Mouse (Mus musculus): ENCODE results near the gene Pex7. TPM values are rescaled to one million over a fixed set of nuclear protein-coding genes. Genes with fewer than 3 reads are reported as not detected.

Gene Pex7
- polyA plus RNA-seq, 1 experiment: 19.1 TPM

DNA sequence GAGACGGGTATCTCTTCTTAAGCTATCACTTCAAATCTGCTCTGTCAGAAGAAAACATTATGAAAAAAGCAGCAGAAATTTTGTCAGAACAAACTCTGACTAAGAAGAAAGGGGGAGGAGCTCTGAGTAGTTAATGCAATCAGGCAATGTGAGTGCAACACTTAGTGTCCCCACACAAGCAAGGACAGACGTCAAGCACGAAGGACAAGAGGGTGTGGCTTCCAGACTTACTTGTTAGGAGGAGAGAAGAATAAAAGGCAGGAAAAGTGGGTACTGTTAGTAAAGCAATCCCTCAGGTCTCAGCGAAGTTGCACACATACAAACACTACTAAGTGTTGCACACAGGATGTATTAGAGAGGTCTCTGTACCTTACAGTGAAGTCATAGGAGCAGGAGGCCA is 23.1 kb downstream of the Pex7 start:
- H3K4me1 ChIP-seq (ENCODE audit: control insufficient read depth, insufficient read depth, low read length): 0 out of 2 replicates have a peak, but pooled peaks cover 1% of the 10 kb centered on the region

DNA sequence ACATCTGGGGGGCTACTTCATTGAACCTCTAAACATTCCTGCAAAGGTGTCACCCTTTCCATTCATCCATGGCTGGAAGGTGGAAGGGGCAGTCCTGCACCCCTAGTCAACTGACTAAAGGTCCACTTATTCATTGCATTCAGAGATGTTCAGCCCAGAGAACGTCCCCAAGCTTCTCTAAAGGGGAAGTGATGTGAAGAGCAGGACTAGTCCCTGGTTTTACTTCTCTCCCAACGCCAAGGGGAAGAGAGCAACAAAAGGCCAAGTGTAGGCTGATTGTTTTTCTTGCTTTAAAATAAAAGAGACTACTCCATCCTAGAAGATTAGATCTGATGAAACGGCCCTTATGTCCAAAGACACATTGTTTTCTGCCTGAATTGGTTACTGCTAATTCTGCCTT is 27.1 kb downstream of the Pex7 start:
- WGBS: 33% methylated on average over 3 of the region's 3 CpGs
- Histone ChIP-seq H3K4me3 (replicated peaks; ENCODE audit: control insufficient read depth, low read depth, low read length) (no peak overlapping the region), H3K27ac (ENCODE audit: control insufficient read depth, insufficient read depth, low read depth, low read length, poor library complexity) (no peak overlapping the region), H3K4me1 (ENCODE audit: control insufficient read depth, insufficient read depth, low read length) (no peaks in the 10 kb centered on the region; the same call in 1 of the 2 replicates)
- TF ChIP-seq CTCF (IDR thresholded peaks at IDR 0.05; ENCODE audit: control insufficient read depth, insufficient read depth, low read length) (no peak), POLR2A (IDR thresholded peaks at IDR 0.05; ENCODE audit: borderline replicate concordance, control insufficient read depth, low read depth, low read length) (no peak)

More for the DNA sequence above, 23.1 kb downstream of the Pex7 start:
- 47% methylated on average over 4 of the region's 4 CpGs for WGBS
- Histone ChIP-seq H3K4me3 (replicated peaks; ENCODE audit: control insufficient read depth, low read depth, low read length) (no peak overlapping the region), H3K27ac (ENCODE audit: control insufficient read depth, insufficient read depth, low read depth, low read length, poor library complexity) (no peak overlapping the region)
- no peak for TF ChIP-seq CTCF (IDR thresholded peaks at IDR 0.05; ENCODE audit: control insufficient read depth, insufficient read depth, low read length)
- TF ChIP-seq POLR2A (IDR thresholded peaks at IDR 0.05; ENCODE audit: borderline replicate concordance, control insufficient read depth, low read depth, low read length): no peak

DNA sequence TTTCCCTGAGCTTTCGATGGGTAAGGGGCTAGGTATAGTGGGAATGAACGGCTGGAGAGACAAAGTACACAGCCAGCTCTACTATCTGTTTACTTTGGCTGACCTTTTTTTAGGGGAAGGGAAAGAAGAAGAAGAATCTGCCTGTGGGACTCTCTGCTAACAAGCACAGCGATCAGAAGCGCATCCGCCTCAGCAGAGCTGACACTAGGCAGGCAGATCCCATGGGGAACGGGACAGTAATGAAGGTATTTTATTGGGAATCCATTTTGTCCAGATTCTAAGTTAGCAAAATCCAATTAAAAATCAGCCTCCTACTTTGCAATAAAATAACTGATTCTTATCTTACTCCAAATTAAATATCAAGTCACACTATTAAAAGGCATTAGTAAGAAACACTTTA is 28.3 kb downstream of the Pex7 start:
- Histone ChIP-seq H3K4me1 (ENCODE audit: control insufficient read depth, insufficient read depth, low read length) (no peaks in the 10 kb centered on the region; the same call in 1 of the 2 replicates), H3K27ac (ENCODE audit: control insufficient read depth, insufficient read depth, low read depth, low read length, poor library complexity) (no peak overlapping the region), H3K4me3 (replicated peaks; ENCODE audit: control insufficient read depth, low read depth, low read length) (no peak overlapping the region)
- no peak for TF ChIP-seq POLR2A (IDR thresholded peaks at IDR 0.05; ENCODE audit: borderline replicate concordance, control insufficient read depth, low read depth, low read length)
- TF ChIP-seq CTCF (IDR thresholded peaks at IDR 0.05; ENCODE audit: control insufficient read depth, insufficient read depth, low read length): no peak
- 90% methylated on average over 6 of the region's 6 CpGs for WGBS

DNA sequence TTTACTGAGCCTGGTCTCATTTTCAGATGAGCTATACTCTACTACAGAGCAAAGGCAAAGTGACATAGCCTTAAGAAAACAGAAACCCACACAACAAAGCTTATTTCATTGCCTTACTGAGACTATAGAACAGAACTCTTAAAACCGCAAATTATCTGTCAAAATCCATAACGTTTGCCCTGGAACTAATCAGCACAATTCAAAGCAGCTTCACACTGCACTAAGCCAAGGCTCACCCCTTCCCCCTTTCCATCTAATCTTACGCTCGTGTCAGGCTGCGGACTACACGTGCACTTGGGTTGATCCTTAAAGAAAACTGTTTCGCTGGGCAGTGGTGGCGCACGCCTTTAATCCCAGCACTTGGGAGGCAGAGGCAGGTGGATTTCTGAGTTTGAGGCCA is 29.8 kb downstream of the Pex7 start:
- no peak overlapping the region for H3K27ac ChIP-seq (ENCODE audit: control insufficient read depth, insufficient read depth, low read depth, low read length, poor library complexity)
- TF ChIP-seq POLR2A (IDR thresholded peaks at IDR 0.05; ENCODE audit: borderline replicate concordance, control insufficient read depth, low read depth, low read length): no peak
- TF ChIP-seq CTCF (IDR thresholded peaks at IDR 0.05; ENCODE audit: control insufficient read depth, insufficient read depth, low read length): no peak
- no peak overlapping the region for H3K4me3 ChIP-seq (replicated peaks; ENCODE audit: control insufficient read depth, low read depth, low read length)
- 79% methylated on average over 9 of the region's 9 CpGs for WGBS
- no peaks in the 10 kb centered on the region; the same call in 1 of the 2 replicates for H3K4me1 ChIP-seq (ENCODE audit: control insufficient read depth, insufficient read depth, low read length)

DNA sequence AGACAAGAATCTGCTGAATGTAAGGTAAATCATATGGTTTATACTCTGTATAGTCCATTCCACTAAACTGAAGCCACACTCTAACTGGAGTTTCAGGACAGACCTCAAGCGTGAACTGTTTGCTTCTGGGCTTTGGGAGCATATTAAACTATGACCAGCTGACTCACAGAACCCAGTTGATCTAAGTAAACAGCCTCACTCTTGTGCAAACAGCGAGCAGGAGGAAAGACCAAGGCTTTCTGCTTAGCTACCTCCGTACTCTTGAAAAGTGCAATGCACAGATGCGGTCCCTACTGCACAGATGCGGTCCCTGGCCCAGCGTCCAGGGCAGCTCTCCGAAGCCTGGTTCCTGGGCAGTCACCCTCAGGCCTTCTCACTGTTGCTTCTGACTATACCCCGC is 30.2 kb downstream of the Pex7 start:
- Histone ChIP-seq H3K4me3 (replicated peaks; ENCODE audit: control insufficient read depth, low read depth, low read length) (no peak overlapping the region), H3K4me1 (ENCODE audit: control insufficient read depth, insufficient read depth, low read length) (no peaks in the 10 kb centered on the region; the same call in 1 of the 2 replicates), H3K27ac (ENCODE audit: control insufficient read depth, insufficient read depth, low read depth, low read length, poor library complexity) (no peak overlapping the region)
- WGBS: 95% methylated on average over 8 of the region's 8 CpGs
- TF ChIP-seq POLR2A (IDR thresholded peaks at IDR 0.05; ENCODE audit: borderline replicate concordance, control insufficient read depth, low read depth, low read length) (no peak), CTCF (IDR thresholded peaks at IDR 0.05; ENCODE audit: control insufficient read depth, insufficient read depth, low read length) (no peak)

DNA sequence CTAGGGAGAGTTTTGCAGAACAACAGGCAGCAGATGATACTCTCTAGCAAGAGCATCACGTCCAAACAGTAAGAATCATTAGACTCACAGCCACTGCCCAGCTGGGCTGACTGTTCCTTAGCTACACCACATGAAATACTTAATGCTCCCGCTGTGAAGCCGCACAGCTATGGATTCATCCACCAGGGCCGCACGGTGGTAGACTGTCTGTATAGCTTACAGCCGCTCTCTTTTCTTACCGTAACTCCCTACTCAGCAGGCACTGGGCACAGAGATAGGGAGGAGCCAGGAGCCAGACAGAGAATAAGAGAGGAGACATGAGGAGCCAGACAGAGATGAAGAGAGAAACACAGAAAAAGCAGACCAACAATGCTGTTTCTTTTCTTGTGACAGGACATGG is 30.8 kb downstream of the Pex7 start:
- 90% methylated on average over 7 of the region's 7 CpGs for WGBS
- no peak overlapping the region for H3K27ac ChIP-seq (ENCODE audit: control insufficient read depth, insufficient read depth, low read depth, low read length, poor library complexity)
- no peak overlapping the region for H3K4me3 ChIP-seq (replicated peaks; ENCODE audit: control insufficient read depth, low read depth, low read length)
- TF ChIP-seq POLR2A (IDR thresholded peaks at IDR 0.05; ENCODE audit: borderline replicate concordance, control insufficient read depth, low read depth, low read length) (no peak), CTCF (IDR thresholded peaks at IDR 0.05; ENCODE audit: control insufficient read depth, insufficient read depth, low read length) (no peak)
- no peaks in the 10 kb centered on the region; the same call in 1 of the 2 replicates for H3K4me1 ChIP-seq (ENCODE audit: control insufficient read depth, insufficient read depth, low read length)

DNA sequence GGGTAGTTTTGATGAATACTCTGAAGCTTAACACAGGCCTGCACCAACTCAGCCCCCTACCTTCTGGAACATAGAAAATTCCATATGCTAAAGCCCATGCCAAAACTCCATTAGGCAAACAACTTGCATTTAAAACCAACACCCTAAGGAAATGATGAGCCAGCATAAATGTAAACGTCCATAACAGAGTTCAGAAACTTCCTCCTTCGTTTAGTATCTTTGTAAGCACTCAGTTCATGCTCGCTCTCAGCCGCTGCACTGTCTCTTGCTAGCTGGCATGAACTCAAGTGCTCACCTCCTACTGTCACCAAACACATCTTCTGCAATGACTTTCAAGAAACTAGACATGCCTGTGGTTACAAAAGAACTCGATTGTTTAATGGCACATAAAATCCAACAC is 32.1 kb downstream of the Pex7 start:
- 19% methylated on average over 5 of the region's 5 CpGs for WGBS
- no peak overlapping the region for H3K4me3 ChIP-seq (replicated peaks; ENCODE audit: control insufficient read depth, low read depth, low read length)
- no peaks in the 10 kb centered on the region; the same call in 1 of the 2 replicates for H3K4me1 ChIP-seq (ENCODE audit: control insufficient read depth, insufficient read depth, low read length)
- TF ChIP-seq POLR2A (IDR thresholded peaks at IDR 0.05; ENCODE audit: borderline replicate concordance, control insufficient read depth, low read depth, low read length) (no peak), CTCF (IDR thresholded peaks at IDR 0.05; ENCODE audit: control insufficient read depth, insufficient read depth, low read length) (no peak)
- H3K27ac ChIP-seq (ENCODE audit: control insufficient read depth, insufficient read depth, low read depth, low read length, poor library complexity): no peak overlapping the region

DNA sequence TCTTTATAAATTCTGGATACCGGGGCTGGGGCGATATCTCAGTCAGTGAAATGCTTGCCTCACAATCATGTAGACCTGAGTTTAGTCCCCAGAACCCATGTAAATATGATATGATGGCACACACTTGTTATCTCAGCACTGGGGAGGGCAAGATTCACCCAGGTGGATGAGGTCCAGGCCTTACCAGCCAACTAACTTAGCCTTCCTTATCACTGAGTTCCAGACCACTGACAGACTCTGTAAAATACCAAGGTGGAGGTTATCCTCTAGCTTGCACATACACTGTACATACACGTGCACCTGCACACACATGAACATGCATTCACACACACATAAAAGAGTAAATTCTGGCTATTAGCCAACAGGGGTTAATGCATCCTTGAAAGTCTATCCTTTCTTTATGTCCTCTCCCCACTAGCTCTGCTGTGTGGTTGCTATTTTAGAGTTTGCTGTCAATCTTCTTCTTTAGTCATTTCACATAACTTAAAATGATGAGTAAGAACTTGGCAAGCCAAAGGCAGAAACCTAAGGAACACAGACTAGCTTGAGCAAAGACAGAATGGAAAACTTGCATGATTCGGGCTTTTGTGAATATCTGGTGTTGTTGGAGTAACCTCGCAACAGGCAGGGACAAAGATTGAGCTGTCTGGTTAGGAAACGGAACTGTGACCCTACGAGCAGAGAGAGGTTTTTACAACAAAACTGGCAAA is 51.7 kb downstream of the Pex7 start:
- TF ChIP-seq CTCF (IDR thresholded peaks at IDR 0.05; ENCODE audit: control insufficient read depth, insufficient read depth, low read length) (no peak), POLR2A (IDR thresholded peaks at IDR 0.05; ENCODE audit: borderline replicate concordance, control insufficient read depth, low read depth, low read length) (no peak)
- H3K4me3 ChIP-seq (replicated peaks; ENCODE audit: control insufficient read depth, low read depth, low read length): no peak overlapping the region
- H3K27ac ChIP-seq (ENCODE audit: control insufficient read depth, insufficient read depth, low read depth, low read length, poor library complexity): no peak overlapping the region
- 80% methylated on average over 7 of the region's 7 CpGs for WGBS
- no peaks in the 10 kb centered on the region; the same call in 1 of the 2 replicates for H3K4me1 ChIP-seq (ENCODE audit: control insufficient read depth, insufficient read depth, low read length)

Measured in bone marrow, adult 2 months (tissue).